Mouse (Mus musculus) CH12.LX (cell line): ENCODE measurements around the gene Tgfbr3l. TPM values are rescaled to one million over a fixed set of nuclear protein-coding genes. Genes with fewer than 3 reads are reported as not detected.

Experiments used
- DNase-seq: peaks from one replicate; pipeline ENCODE4 v3.0.0-alpha.2; 2013; ENCODE audit errors: extremely low read depth
- H3K27ac ChIP-seq: 2 replicates; pipeline ENCODE4 v1.5.1; 2012; ENCODE audit warnings: low read depth, mild to moderate bottlenecking, control low read depth, moderate library complexity; ENCODE audit not compliant: insufficient read depth
- H3K27me3 ChIP-seq: replicated peaks from 2 replicates; pipeline ENCODE3; 2012; ENCODE audit warnings: inconsistent platforms
- H3K36me3 ChIP-seq, 2 experiments: replicated peaks in 1 of 2; 2 replicates each; pipeline versions ENCODE3 to v1.6.1; 2012; ENCODE audit warnings: inconsistent platforms in 1 of 2, low read length in 1 of 2, mild to moderate bottlenecking in 1 of 2, mixed read lengths in 1 of 2, moderate library complexity in 1 of 2; ENCODE audit not compliant: control insufficient read depth in 1 of 2, insufficient read depth in 1 of 2
- H3K4me1 ChIP-seq, 2 experiments: 2 replicates each; pipeline ENCODE4 v1.6.1; 2012; ENCODE audit warnings: inconsistent platforms in 1 of 2, moderate library complexity in 1 of 2; ENCODE audit not compliant: insufficient read depth in 2 of 2, control insufficient read depth in 1 of 2
- H3K4me2 ChIP-seq: 2 replicates; pipeline ENCODE4 v1.6.1; 2012; ENCODE audit warnings: low read depth, mild to moderate bottlenecking, control low read depth; ENCODE audit not compliant: poor library complexity, insufficient read depth, severe bottlenecking
- H3K4me3 ChIP-seq, 3 experiments: fragments of 150-350 bp in 1 of 3; sonication (generic) in 1 of 3; replicated peaks in 1 of 3; 2 replicates each; pipeline versions ENCODE3 to v1.5.1; 2011 to 2012; ENCODE audit warnings: low read depth in 2 of 3, low read length in 2 of 3, mild to moderate bottlenecking in 2 of 3, moderate library complexity in 2 of 3, control low read depth in 1 of 3, improper control_type of control experiment in 1 of 3, inconsistent platforms in 1 of 3, mixed read lengths in 1 of 3; ENCODE audit not compliant: poor library complexity in 1 of 3
- H3K79me2 ChIP-seq: replicated peaks from 2 replicates; pipeline ENCODE4 v1.6.1; 2012; ENCODE audit warnings: mild to moderate bottlenecking, moderate library complexity; ENCODE audit not compliant: control insufficient read depth, poor library complexity, insufficient read depth, severe bottlenecking; ENCODE audit errors: extremely low read depth
- H3K9ac ChIP-seq: 2 replicates; pipeline ENCODE4 v1.6.1; 2012; ENCODE audit warnings: low read depth, mild to moderate bottlenecking, control low read depth, moderate library complexity; ENCODE audit not compliant: insufficient read depth
- H3K9me3 ChIP-seq: replicated peaks from 2 replicates; pipeline ENCODE3; 2012; ENCODE audit warnings: low read length, inconsistent platforms, mixed read lengths
- CTCF ChIP-seq, 2 experiments: IDR thresholded peaks in 1 of 2; conservative IDR thresholded peaks in 1 of 2; 2 replicates each; pipeline ENCODE4 v1.5.1; 2011 to 2012; ENCODE audit warnings: low read depth in 2 of 2, low read length in 2 of 2, improper control_type of control experiment in 1 of 2, inconsistent platforms in 1 of 2, mild to moderate bottlenecking in 1 of 2, moderate library complexity in 1 of 2
- ELF1 ChIP-seq: IDR thresholded peaks from 2 replicates; pipeline ENCODE4 v1.6.1; 2014; ENCODE audit warnings: low read depth, mild to moderate bottlenecking, inconsistent platforms, low read length, improper control_type of control experiment
- ETS1 ChIP-seq: conservative IDR thresholded peaks from 2 replicates; pipeline ENCODE4 v1.6.1; 2012; ENCODE audit warnings: low read depth, mild to moderate bottlenecking, inconsistent platforms, low read length, improper control_type of control experiment, moderate library complexity
- GABPA ChIP-seq: IDR thresholded peaks from 2 replicates; pipeline ENCODE4 v1.6.1; 2012; ENCODE audit warnings: low read depth, low read length, improper control_type of control experiment, inconsistent platforms; ENCODE audit not compliant: insufficient replicate concordance
- HCFC1 ChIP-seq: IDR thresholded peaks from 2 replicates; pipeline ENCODE4 v1.6.1; 2012; ENCODE audit warnings: low read depth, mild to moderate bottlenecking, inconsistent platforms, low read length, improper control_type of control experiment
- JUN ChIP-seq: IDR thresholded peaks from 2 replicates; pipeline ENCODE4 v1.6.1; 2011; ENCODE audit warnings: low read depth, mild to moderate bottlenecking, low read length, improper control_type of control experiment, moderate library complexity; ENCODE audit not compliant: insufficient read depth
- JUND ChIP-seq: conservative IDR thresholded peaks from 2 replicates; pipeline ENCODE4 v1.6.1; 2011; ENCODE audit warnings: low read depth, low read length, improper control_type of control experiment
- MAFK ChIP-seq: IDR thresholded peaks from 2 replicates; pipeline ENCODE4 v1.6.1; 2011; ENCODE audit warnings: low read length, improper control_type of control experiment; ENCODE audit not compliant: insufficient replicate concordance
- MAX ChIP-seq: IDR thresholded peaks from 2 replicates; pipeline ENCODE4 v1.6.1; 2011; ENCODE audit warnings: low read length, improper control_type of control experiment
- MYC ChIP-seq: IDR thresholded peaks from 2 replicates; pipeline ENCODE4 v1.6.1; 2011; ENCODE audit warnings: low read depth, mild to moderate bottlenecking, improper control_type of control experiment, low read length
- NELFE ChIP-seq: IDR thresholded peaks from 2 replicates; pipeline ENCODE4 v1.6.1; 2011; ENCODE audit warnings: low read depth, low read length, improper control_type of control experiment
- POLR2A ChIP-seq: IDR thresholded peaks from 2 replicates; pipeline ENCODE4 v1.6.1; 2011; ENCODE audit warnings: low read depth, mild to moderate bottlenecking, improper control_type of control experiment, low read length
- RAD21 ChIP-seq: IDR thresholded peaks from 2 replicates; pipeline ENCODE4 v1.6.1; 2011; ENCODE audit warnings: low read depth, mild to moderate bottlenecking, low read length, improper control_type of control experiment, moderate library complexity
- RCOR1 ChIP-seq: conservative IDR thresholded peaks from 2 replicates; pipeline ENCODE4 v1.6.1; 2012; ENCODE audit warnings: low read depth, mild to moderate bottlenecking, inconsistent platforms, low read length, improper control_type of control experiment
- SIN3A ChIP-seq: IDR thresholded peaks from 2 replicates; pipeline ENCODE4 v1.6.1; 2012; ENCODE audit warnings: low read length, improper control_type of control experiment, inconsistent platforms
- SMC3 ChIP-seq: IDR thresholded peaks from 2 replicates; pipeline ENCODE4 v1.6.1; 2011; ENCODE audit warnings: low read depth, low read length, improper control_type of control experiment
- TCF12 ChIP-seq: IDR thresholded peaks from 2 replicates; pipeline ENCODE4 v1.6.1; 2014; ENCODE audit warnings: low read depth, mild to moderate bottlenecking, inconsistent platforms, low read length, improper control_type of control experiment
- UBTF ChIP-seq: IDR thresholded peaks from 2 replicates; pipeline ENCODE4 v1.6.1; 2012; ENCODE audit warnings: low read depth, mild to moderate bottlenecking, inconsistent platforms, low read length, improper control_type of control experiment, moderate library complexity
- USF1 ChIP-seq: IDR thresholded peaks from 2 replicates; pipeline ENCODE4 v1.6.1; 2014; ENCODE audit warnings: low read depth, mild to moderate bottlenecking, inconsistent platforms, low read length, improper control_type of control experiment
- USF2 ChIP-seq: conservative IDR thresholded peaks from 2 replicates; pipeline ENCODE4 v1.6.1; 2011; ENCODE audit warnings: low read depth, low read length, improper control_type of control experiment
- ZC3H11A ChIP-seq: IDR thresholded peaks from 2 replicates; pipeline ENCODE4 v1.6.1; 2012; ENCODE audit warnings: low read depth, mild to moderate bottlenecking, inconsistent platforms, low read length, improper control_type of control experiment
- ZKSCAN1 ChIP-seq: IDR thresholded peaks from 2 replicates; pipeline ENCODE4 v1.6.1; 2012; ENCODE audit warnings: low read depth, inconsistent platforms, low read length, improper control_type of control experiment, borderline replicate concordance
- ZMIZ1 ChIP-seq: IDR thresholded peaks from 2 replicates; pipeline ENCODE4 v1.6.1; 2012; ENCODE audit warnings: low read depth, mild to moderate bottlenecking, inconsistent platforms, low read length, improper control_type of control experiment
- ZNF384 ChIP-seq: IDR thresholded peaks from 2 replicates; pipeline ENCODE4 v1.6.1; 2012; ENCODE audit warnings: low read depth, low read length, improper control_type of control experiment, inconsistent platforms
- dilution Hi-C: fragments of 300-500 bp; cut with MboI; formaldehyde crosslinking; loops from 2 replicates; pipeline ENCODE4 v1.14.3; 2020; ENCODE audit warnings: low sequenced_read_pairs; ENCODE audit not compliant: extremely low pct_unique_long_range_greater_than_20kb, extremely low pct_ligation_motif_present
- in situ Hi-C: fragments of 300-500 bp; cut with MboI; formaldehyde crosslinking; loops from 3 replicates; pipeline ENCODE4 v1.14.3; 2019; ENCODE audit warnings: low sequenced_read_pairs, low pct_ligation_motif_present, low pct_unique_long_range_greater_than_20kb, mixed read lengths
- polyA plus RNA-seq: library from polyadenylated mRNA; unstranded; fragments of >175 nt; gene quantifications from 2 replicates; pipeline ENCODE4 v1.2.1, GENCODE M21; 2012; ENCODE audit warnings: low read depth; ENCODE audit not compliant: insufficient read length
- total RNA-seq, 2 experiments: library from RNA; depleted of rRNA; stranded (reverse); fragments of 300-350 nt in 1 of 2; fragments of >200 nt in 1 of 2; gene quantifications; 2 replicates each; pipeline ENCODE4 v1.2.3; 2012 to 2014

The Tgfbr3l gene
- total and polyA plus RNA-seq, 3 experiments = 2.0 to 13.3 (median 4.5) TPM

GRCm38 (mm10) chr8:4259125-4259804 is 11.3 kb downstream of the Tgfbr3l start, which contains the start of gene Ctxn1:
Gene Ctxn1, minus strand, starts transcription at chr8:4259274.
- Histone ChIP-seq H3K27ac (no peak within 1 kb of the TSS), H3K36me3 (peaks cover 81 to 99% of the 10 kb centered on the region in 2 experiments)
- dilution Hi-C loops = no loop called here

GRCm38 (mm10) chr8:4259805-4260170 is 11.8 kb downstream of the Tgfbr3l start:
- DNase-seq = no peak
- in situ Hi-C loops (loop anchor here (10.0 kb wide), 1 partner anchor 55 kb away; no protein-coding TSS in a partner anchor), dilution Hi-C loops (no loop called here)
- Histone ChIP-seq H3K4me2 (no peak overlapping the region), H3K9ac (no peak overlapping the region), H3K27ac (no peak overlapping the region), H3K4me1 (no peaks in the 10 kb centered on the region), H3K79me2 (no peaks in the 10 kb centered on the region), H3K4me3 (no peak overlapping the region), H3K27me3 (no peaks in the 10 kb centered on the region), H3K9me3 (no peaks in the 10 kb centered on the region), H3K36me3 (peaks cover 85 to 99% of the 10 kb centered on the region in 2 experiments)
- no peak for TF ChIP-seq SIN3A
- TF ChIP-seq RAD21 = no peak
- TF ChIP-seq GABPA = no peak
- no peak for TF ChIP-seq JUND
- TF ChIP-seq SMC3 = no peak
- no peak for TF ChIP-seq ETS1
- no peak for TF ChIP-seq ZC3H11A
- TF ChIP-seq MAFK = no peak

More at GRCm38 (mm10) chr8:4259125-4259804, 11.3 kb downstream of the Tgfbr3l start, which contains the start of gene Ctxn1:
- TF ChIP-seq UBTF (no peak), ELF1 (no peak), ZC3H11A (no peak), NELFE (no peak)
- no peak for DNase-seq
- no peaks in the 10 kb centered on the region for H3K79me2 ChIP-seq
- H3K27me3 ChIP-seq = no peaks in the 10 kb centered on the region
- H3K4me1 ChIP-seq = no peaks in the 10 kb centered on the region
- H3K4me3 ChIP-seq = no peak within 1 kb of the TSS
- H3K9me3 ChIP-seq = no peaks in the 10 kb centered on the region
- in situ Hi-C loops = loop anchor here (10.0 kb wide), 1 partner anchor 56 kb away; no protein-coding TSS in a partner anchor
- H3K4me2 ChIP-seq = no peak within 1 kb of the TSS
- no peak within 1 kb of the TSS for H3K9ac ChIP-seq

DNA sequence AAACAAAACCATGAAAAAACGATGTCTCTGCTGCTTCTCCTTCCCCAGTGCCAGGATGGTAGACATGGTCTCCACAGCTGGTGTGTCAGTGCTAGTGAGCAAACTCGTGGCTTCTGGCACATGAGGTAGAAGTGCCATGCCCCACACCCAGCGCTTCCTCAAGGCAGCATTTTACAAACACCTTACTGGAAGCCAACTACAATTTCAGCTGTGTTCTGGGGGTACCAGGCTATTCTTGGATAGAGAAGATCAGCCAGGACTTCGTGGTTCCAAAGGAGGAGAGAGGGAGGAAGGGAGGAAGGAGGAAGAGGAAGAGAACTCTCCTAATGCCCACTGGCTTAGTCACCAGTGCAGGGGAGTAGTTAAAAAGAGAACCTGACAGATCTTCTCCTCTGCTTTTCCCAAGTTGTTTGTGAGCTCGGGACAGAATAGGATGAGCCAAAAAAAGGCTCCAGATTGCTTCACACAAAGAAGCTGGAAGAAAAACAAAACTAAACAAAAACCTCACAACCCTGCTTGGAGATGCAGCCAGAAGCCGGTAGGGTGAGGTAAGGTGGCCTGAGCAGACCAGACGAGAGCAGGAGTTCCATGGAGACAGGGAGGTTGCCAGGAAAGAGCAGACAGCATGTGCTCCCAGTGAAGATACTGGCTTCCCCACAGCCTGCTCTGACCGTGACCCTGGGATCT is 15.2 kb downstream of the Tgfbr3l start:
- H3K27ac ChIP-seq = no peak overlapping the region
- DNase-seq = no peak
- dilution Hi-C loops = no loop called here
- no peaks in the 10 kb centered on the region for H3K4me1 ChIP-seq
- no peak overlapping the region for H3K9ac ChIP-seq
- peaks cover 95 to 99% of the 10 kb centered on the region in 2 experiments for H3K36me3 ChIP-seq
- H3K4me3 ChIP-seq = no peak overlapping the region
- H3K9me3 ChIP-seq = no peaks in the 10 kb centered on the region
- no peaks in the 10 kb centered on the region for H3K27me3 ChIP-seq
- H3K4me2 ChIP-seq = no peak overlapping the region
- in situ Hi-C loops = no loop called here
- H3K79me2 ChIP-seq = no peaks in the 10 kb centered on the region
- TF ChIP-seq MAX = no peak
- TF ChIP-seq POLR2A = no peak
- TF ChIP-seq JUN = no peak
- no peak for TF ChIP-seq MYC
- TF ChIP-seq ZC3H11A = no peak
- TF ChIP-seq ZKSCAN1 = no peak
- no peak for TF ChIP-seq USF1
- TF ChIP-seq ZMIZ1 = no peak
- no peak for TF ChIP-seq UBTF
- TF ChIP-seq MAFK = no peak
- TF ChIP-seq HCFC1 = no peak
- TF ChIP-seq TCF12 = no peak
- no peak for TF ChIP-seq NELFE
- TF ChIP-seq USF2 = no peak
- TF ChIP-seq ZNF384 = no peak
- no peak for TF ChIP-seq CTCF (conservative IDR thresholded peaks at IDR 0.05 in 1 of 2, IDR thresholded peaks at IDR 0.05 in 1 of 2; ENCODE audit: low read depth in 2 of 2, low read length in 2 of 2)
- no peak for TF ChIP-seq RCOR1
- no peak for TF ChIP-seq SMC3
